Mouse (Mus musculus): ENCODE results near the gene Nr1h4.
"Not testable (repeated sequence)": the region's sequence is repeated elsewhere in the genome, so short reads cannot be mapped to it uniquely, and the experiment has no call there.

The Nr1h4 gene

DNA sequence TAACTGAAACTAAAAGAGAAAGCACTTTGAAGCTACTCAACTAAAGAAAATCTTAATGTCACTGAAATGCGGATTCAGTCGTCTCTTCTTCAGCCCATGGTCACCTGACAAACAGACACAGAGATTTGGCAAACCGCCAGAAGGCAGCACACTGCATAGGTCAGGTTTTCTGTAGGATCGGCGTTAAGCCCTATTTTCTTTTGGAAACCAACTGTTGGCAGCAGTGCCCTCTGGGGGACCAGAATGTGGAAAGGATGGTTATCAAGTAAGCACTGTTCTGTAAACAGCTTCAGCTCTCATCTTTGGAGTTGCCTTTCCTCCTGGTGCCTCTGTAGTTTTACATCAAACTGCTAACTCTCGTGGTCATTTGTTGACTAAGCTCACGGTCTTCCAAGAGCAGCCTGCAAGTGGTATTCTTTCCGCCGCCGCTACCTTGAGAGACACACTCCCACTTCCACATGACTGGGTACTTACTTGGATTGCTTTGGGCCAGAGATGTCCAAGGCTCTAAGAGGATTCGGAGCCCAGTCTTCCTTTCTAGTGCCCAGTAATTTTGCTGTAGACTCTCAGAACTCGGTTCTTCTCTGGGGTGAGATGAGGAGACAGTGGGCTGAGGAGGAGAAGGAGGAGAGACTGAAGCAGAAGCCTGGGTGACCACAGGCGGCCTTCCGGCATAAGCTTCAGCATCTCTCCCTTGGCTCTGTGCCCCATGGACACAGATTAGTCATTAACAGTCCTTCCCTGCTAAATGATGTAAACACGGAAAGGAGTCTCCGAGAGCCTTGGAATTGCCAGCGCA, at the start of gene Nr1h4:
TSS of gene Nr1h4 (minus strand) at position 657 of the 799 bp plus-strand sequence.
- no peak for DNase-seq

DNA sequence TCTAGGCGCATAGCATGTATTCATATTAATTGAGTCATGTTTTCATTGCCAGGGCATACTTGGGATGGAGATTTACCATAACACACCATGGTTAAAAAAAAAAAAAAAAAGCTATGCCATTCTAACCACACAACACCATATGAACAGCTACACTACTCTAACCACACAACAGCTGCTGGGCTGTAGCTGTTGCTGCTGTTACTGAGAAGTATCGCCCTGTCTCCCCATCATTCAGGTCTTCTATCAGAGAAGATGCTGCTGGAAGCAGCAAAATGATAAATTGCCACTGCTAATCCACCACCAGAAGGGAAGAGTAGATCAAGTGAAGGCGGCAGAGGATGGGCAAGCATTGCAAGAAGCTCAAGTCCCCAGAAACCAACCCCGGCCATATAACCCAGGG, 45.4 kb upstream of the Nr1h4 start:
- DNase-seq: peak; percentile 34

DNA sequence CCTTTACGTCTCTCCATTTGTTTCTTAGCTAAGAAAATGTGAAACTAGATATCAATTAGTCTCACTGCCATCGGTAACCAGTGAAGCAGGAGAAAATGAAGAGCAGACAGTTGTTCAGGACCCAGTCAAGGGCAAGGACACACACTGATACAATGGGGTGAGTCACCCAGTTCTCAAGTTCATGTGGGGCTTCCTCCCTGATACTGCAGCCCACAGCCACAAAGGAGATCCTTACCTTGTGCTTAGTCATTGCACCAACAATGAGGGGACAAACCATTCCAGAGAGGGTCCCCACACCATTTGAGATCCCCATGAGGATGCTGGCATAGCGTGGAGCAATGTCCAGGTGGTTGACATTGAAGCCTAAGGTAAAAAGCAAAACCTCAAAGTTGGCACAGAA, 44.3 kb upstream of the Nr1h4 start:
- DNase-seq: no peak

DNA sequence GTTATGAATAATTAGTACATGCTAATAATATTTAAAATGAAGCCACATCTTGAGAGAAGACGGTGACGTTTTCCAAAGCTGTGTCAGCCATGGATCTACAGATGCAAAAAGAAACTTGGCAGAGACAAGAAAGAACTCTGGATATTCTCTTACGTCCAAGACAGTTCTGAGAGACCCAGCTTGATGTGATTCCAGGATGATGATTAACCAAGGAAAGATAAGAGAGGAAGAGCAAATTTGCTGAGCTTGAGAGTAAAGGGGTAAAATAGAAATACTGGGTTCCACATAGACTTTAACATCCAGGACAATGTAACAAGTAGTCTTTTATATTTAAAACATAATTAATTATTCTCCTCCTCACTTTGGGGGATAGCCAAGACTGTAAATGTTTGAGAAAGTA, 40.0 kb upstream of the Nr1h4 start:
- DNase-seq: no peak

DNA sequence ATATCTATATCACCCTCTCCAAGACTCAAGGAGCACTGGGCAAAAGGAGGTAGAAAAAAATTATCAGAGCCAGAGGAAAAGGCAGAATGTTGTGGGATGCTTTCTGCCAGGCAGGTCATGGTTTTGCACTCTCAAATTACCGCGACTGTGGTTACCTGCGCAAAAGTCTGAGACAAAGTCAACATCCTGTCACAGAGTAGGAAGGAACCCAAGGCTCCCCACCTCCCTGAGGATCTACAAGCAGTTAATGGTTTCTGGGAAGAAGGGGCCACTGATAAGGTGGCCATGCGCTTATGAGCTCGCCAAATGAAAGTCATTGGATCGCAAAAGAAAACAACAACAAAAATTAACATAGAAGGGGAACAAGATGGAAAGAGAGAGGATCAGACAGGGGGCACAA, 39.6 kb upstream of the Nr1h4 start:
- no peak for DNase-seq

DNA sequence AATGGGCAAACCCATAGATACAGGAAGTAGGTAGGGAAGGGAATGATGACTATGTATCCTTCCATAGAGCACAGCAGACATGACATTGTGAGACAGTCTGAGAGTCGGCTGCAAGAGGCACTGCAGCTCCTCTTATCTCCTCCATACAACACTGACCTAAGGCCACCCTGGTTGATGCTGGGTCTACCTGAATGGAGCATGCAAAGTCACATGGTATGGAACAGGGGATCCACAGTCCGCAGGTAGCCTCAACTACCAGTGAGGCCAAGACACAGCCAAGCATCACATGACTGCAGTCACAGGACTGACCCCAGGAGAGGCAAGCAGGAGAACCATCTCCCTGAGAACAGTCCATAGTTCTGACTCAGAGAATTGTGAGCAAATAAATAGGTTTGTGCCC, 34.0 kb upstream of the Nr1h4 start:
- DNase-seq: no peak

DNA sequence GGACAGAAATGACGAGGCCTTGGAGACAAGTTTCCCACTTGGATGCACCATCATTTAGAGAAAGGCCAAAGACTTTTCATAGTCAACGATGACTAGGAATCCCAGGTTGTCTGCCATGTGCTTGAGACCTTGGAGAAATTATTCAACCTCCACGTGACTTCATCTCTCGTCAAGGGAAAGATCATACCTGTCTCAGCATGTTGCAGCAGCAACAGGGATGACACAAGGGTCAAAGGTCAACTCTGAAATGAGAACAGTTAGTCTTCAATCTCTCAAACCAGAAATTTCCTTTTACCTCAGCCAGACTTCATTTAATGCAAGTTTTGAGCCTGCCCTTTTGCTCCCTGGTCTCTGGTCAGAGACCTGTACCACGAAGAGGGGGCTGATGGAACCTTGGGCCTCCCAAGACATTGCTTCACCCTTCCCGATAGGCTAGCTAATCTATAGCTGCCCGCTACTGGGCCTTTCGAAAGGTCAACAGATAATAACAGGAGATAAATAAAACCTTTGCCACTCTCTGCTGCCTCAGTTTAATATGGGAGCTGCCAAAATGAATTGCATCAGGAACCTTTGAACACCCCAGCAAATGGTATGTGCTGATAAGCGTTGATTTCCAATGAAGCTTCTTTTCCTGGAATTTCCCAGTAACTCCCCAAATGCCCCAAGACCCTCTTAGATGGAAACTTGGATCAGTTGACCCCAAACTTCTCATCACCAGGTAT, 32.1 kb upstream of the Nr1h4 start:
- no peak for DNase-seq

DNA sequence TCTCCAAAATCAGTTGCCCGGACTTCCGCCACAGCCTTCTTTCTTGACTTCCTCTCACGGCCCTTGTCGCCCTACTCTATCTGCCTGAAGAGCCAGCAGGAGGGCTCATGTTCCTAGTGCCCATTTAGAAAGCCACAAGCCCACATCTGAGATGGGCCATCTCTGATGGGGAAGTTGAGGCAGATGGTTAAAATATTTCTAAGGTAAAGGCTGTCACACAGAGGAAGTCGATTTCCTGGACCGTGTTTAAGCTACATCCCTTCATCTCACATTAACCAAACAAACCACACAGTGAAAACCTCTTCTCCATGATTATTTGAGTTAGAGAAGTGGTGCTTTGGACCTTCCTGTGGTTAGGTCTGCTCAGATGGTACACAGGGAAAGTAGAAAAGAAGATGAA, 28.7 kb upstream of the Nr1h4 start:
- DNase-seq: no peak

DNA sequence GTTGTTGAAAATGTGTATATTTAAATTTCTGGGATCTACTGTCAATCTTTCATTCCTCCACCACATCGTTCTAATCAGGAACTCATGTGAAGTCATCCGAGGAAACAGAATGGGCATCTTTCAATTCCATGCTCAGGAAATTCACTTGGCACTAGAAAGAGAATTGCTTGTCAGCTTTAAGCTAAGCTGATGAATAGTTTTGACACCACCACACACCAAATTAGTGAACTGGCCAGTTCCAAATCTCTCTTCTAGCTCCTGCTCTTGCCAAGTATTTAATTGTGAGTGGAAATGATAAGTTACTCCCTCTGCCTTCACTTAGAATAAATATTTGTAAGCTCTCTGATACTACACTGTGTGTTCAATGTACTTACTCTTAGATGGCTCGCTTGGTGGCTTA, 26.0 kb upstream of the Nr1h4 start:
- DNase-seq: no peak

DNA sequence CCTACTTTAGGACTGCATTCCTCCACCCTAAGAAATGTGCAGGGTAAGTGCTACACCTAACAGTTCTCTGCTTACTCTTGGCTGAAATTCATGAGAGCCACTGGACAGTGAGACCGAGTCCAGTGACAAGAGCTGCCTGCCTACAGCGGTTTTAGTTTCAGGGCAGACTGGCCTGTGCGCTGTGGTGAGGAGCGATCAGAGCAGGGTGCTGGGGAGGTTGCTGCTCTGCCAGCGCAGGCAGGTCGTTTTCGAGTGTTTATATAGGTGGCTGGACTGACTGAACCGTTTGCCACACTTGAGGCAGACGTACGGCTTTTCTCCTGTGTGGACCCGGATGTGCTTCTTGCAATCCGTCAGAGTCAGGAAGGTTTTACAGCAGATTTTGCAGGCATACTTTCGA, 21.5 kb upstream of the Nr1h4 start:
- DNase-seq: not testable (repeated sequence)

DNA sequence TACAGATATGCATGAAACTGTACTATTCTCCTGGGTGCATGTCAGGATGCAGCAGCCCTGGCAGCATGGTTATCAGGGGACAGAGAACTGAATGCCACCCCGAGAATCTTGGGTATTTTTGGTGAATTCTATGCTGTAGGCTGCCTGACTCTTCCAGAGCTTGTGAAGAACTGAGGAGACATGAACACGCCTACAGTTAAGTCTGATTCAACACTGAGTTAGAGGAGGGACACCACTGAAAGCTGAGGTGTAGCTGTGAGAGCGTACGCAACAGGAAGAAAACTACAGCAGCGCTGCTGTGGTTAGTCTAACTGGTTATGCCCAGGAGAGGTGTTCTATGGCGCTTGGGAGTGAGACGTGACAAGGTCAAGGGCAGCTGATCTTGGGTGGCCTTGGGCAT, 20.5 kb upstream of the Nr1h4 start:
- not testable (repeated sequence) for DNase-seq

DNA sequence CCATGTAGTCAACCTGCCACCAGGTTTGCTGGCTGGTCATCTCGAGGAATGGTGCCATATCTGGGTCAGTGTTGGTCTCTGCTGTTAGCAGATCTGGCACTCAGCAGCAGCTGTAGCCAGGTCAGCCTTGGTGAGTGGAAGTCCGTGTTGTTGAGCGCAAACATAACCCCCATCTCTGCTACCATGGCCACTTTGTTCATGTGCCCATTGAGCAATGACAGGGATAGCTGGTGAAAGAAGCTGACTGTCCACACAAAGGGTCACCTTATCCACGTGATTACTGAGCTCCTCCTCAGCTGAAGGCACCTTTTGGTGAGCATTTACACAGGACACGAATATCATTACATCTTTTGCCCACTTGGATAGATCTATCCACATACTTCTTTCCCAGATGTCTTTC, 19.6 kb upstream of the Nr1h4 start:
- no peak for DNase-seq

DNA sequence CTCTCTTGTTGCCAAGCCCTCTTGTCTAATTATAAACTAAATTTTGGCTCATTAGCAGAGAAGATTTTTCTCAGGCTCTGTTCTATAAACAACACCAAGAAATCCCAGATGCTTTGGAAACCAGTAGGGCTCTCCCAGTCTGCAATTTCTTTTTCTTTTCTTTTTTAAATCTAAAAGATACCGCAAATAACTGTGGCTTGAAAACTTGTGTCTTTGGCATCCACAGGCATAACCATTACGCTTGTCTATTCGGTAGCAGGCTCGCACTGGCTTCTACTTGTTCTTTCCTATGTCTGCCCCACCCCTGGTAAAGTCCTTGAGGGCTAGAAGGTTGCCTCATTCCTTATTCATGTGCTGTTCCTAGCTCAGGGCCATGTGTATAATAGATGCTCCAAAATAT, 18.3 kb upstream of the Nr1h4 start:
- DNase-seq: no peak

DNA sequence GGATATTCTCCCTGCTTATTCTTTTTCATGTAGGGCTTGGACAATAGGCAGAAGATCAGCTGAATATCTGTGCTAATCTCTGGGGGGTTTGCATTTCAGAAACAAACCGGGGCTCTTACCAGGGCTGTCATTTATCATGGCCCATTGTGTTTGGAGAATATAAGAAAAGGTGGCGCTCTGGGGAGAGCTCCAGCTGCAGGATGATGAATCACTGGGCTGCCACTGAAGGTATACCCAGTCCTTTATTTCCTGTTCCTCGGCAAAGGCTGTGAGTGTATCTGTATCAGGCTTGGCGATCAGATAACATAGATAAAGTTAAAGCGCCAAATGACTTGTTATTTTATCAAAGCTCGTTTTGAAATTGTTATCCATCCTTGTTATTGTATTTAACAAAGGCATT, 14.6 kb upstream of the Nr1h4 start:
- no peak for DNase-seq

DNA sequence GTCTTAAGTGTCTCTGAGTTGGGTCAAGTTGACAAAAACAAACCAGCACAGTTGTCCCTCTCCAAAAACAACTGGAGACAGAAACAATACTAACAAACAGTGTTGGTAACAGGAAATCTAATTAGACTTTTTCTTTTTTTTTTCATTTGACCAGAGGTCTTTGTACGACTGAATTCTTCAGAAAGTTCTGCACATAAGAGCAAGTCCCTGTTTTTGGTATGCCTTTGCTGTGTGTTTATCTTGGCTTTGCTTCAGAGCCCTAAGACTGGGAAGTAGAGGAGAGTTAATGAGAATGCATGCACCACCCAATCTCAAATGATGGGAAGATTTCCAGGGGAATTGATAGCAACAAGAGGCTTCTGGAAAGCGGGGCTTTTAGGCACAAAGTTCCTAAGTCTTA, 13.6 kb upstream of the Nr1h4 start:
- no peak for DNase-seq

DNA sequence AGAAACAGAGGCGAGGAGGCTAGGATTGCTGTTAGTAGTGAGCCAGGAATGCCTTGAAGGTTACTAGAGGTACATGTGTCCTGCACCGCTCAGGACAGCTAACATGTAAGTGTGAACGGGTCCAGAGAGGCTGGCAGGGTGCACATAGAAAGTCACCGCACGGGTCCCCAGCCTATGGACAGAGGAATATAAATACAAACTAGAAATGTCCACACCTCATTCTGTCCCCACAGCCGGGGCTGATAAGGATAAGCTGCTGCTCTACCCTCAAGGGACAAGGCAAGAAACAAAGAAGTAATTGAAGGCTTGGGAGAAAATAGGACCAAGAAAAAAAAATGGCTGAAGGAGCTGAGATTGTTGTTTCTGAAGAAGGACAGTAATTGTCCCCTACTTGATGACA, 10.5 kb upstream of the Nr1h4 start:
- no peak for DNase-seq

DNA sequence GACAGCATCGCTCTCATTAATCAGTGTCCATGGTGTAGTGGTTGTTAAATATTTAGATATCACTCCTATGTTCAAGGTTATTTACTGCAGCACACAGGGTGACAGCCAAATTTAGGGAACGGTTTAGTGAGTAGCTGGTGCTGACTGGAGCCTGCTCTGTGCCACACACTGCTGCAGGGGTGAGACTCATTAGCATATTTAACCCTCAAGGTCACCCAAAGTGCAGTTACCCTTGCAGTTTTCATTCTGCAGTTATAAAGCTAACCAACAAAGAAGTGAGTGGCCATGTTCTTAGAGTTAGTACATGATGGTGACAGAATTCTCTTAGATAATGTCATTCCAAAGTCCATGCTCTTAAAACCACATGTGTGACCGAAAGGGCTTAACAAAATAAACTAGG, 8.9 kb upstream of the Nr1h4 start:
- DNase-seq: no peak

DNA sequence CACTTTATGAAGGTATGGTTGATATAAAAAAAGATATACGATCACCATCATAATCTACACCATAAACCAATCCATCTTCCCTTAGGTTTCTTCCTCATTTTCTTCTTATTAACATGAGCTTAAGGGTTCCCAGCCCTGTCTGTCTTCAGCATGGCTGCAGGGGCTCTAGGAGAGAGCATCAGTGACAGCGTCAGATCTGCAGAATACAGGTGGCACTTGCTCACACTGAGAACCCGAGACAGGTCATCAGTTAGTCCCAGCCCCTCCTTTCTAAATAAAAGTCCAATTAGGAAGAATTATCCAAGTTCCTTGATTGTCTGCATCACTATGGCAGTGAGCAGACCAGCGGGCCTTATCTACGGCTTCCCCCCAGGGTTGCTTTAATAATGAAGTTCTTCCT, 934 bp downstream of the Nr1h4 start:
- no peak for DNase-seq

DNA sequence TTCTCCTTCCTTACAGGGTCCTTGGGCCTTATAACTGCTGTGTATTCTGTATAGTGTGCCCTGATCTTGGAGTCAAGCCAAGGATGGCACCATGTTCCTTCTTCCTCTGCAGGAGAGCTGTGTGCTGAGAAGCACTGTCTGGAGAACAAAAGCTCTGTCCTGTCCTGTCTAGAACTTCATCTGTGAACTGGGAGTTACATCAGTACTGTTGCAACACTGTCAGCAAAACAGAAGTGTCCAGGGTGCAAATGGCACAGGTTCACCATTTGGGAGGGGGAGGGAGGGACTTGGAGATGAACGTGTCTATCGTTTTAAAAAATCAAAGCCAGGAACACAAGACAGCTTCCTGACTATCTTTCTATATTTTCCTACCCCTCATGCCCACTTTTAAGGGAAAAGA, 1.4 kb downstream of the Nr1h4 start:
- no peak for DNase-seq

DNA sequence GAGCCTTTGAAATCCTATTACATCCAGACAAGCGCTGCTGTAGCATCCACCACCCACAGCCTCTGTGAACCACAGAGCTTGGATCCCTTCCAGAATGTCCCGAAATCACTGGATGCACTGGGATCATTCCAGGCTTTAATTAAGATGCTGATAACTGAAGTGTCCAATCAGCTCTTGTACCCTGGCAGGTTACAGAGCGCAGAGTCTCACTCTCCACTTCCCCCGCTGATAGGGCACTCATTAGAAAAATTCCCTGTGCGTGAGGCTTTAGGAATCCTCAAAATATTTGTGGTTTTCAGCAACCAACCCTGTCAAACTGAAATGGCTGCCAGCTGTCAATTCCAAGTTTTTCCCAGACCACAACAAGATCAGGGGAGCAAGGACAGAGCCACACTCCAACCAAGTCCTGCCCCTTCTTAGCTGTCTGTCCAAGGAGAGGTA, 2.2 kb downstream of the Nr1h4 start:
- DNase-seq: no peak

DNA sequence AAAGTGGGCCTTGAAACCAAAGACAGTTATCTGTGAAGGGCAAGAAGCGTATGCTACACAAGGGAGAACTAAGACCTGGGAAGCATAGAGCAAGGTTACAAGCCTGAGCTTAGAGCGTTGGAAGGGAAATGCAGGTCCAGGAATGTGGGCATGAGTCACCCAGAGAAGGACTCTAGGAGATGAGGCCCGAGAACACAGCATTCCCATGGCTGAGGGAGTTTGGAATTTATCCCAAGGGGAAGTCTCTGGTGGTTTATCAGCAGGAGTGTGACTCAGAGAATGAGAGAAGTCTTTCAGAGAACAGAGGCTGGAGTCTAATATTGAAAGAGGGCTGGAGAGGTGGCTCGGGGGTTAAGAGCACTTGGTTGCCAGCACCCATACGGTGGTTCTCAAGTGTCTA, 6.3 kb downstream of the Nr1h4 start:
- no peak for DNase-seq

DNA sequence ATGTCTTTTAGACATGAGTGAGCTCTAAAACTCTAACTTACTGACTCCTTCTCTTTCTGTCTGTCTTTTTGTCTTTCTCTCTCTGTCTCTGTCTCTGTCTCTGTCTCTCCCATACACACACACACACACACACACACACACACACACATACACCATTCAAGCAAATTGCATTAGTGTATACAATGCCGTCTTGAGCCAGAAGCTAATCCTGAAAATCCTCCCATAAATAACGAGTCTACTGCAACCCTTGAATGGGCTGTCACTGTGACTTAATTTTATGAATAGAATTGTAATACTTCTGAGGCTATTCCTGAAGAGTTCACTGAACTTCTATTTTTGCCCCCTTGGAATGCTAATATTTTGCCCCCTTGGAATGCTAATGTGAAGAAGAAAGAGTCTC, 7.6 kb downstream of the Nr1h4 start:
- DNase-seq: no peak

DNA sequence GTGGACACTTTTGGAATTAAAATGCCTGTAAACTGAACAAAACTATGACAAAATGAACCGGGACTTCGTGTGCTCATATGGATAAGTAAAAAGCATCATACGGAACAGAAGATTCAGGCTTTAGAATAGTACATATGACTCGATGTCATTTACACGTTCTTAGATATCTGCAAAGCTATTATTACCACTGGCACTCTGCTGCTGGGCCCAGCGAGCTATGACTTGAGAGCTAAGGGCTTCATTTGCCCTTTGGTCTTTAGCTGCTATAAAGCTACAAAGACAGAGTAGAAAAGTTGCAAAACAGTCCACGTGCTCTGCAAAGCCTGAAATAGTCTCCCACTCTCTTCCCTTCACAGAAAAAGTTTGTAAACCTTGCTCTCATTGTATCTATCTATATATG, 10.9 kb downstream of the Nr1h4 start:
- DNase-seq: no peak

DNA sequence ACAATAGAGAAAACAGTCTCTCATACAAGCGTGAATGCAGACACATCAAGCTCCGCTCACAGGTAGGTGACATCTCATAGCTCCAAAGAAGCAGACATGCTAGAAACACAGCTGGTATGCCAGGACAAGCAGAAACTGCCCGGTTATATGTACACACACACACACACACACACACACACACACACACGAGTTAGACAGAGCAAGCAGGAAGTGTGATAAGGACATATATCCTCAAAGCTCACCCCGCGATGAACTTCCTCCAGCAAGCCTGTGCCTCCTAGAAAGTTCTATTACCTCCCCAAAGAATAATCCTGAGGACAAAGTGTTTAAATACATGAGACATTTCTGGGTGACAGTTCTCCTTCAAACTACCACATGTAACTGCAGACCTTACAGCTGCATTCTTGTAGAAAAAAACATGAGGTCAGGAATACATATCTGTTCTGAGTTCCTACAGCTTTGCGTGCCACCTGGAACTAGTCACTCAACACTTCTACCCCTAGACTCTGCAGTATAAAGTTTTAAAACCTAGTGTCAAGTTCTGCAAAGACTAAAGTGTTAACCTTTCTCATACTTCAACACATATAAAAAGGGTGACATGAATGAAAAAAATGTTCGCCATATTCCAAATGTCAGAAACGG, 11.5 kb downstream of the Nr1h4 start:
- peak; percentile 49 for DNase-seq

All from thymus, postnatal 4 days (tissue).